Mouse (Mus musculus): ENCODE measurements around the gene Zbtb8a.

DNA sequence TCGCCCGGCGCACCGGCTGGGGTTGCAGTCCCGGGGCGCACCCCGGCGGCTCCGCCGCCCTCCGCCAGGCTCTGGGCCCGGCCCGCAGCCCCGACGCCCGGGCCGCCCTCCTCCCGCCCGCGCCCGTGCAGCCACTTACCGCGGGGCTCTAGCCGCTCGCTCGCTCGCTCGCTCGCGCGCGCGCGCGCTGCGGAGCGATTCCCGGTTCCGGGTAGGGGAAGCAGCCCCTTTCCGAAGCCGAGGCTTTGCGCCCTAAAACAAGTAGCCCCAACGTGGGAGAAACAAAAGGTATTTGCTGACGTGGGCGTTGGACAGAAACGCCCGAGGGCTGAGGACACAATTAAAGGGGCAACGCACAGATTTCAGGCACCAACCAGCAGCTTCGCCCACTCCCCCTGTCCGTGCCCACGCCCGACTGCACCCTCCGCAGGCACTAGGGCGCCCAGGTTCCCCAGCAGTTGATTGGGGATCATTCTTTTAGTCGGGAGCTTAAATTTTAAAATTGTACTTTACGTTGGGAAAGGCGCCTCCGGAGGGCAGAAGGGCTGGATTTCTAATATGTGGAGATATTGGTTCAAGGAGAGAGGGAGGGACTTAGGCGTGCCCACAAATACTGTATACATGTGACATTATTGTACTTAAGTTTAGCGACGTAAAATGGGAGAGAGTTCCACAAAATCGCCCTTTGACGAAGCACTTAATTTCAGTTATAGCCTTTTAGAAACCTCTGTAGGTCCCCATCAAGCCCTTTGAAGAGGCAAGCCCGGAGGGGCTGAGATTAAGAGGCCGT lies at the start of gene Zbtb8a:
- TF ChIP-seq POLR2A (IDR thresholded peaks at IDR 0.05; ENCODE audit: extremely low read depth, insufficient read depth, low read length) = no peak
- no peak for TF ChIP-seq CTCF (IDR thresholded peaks at IDR 0.05; ENCODE audit: extremely low read depth, insufficient read depth, low read length)
